Mouse (Mus musculus): ENCODE data around the gene Zfp367. TPM values are rescaled to one million over a fixed set of nuclear protein-coding genes. Genes with fewer than 3 reads are reported as not detected.

Gene Zfp367
- polyA plus RNA-seq, 1 experiment, result 7.1 TPM

- no peaks in the 10 kb centered on the region for H3K79me3 ChIP-seq (ENCODE audit: low read depth)
- no peak overlapping the region for H3K4me3 ChIP-seq (ENCODE audit: insufficient read depth, poor library complexity, severe bottlenecking)
- TF ChIP-seq CTCF (IDR thresholded peaks at IDR 0.05; ENCODE audit: control insufficient read depth, insufficient read depth, insufficient read length), result no peak
Observed at GRCm38 (mm10) chr13:64117442-64117841, 35.6 kb downstream of the Zfp367 start.

DNA sequence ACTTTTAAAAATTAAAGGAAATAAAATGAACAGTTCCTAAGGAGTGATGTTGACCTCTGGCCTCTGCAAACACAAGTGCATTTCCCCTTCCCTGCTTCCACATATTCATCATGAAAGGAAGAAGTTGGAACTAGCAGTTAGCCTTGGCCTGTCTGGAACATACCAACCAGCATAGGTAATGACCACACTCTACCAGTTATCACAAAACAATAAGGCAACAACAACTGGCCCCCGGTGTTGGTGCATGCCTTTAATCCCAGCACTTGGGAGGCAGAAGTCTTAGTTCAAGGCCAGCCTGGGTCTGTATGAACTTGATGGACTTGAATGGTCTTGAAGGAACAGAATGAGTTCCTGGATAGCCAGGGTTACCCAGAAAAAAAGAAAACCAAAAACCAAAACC lies 42.6 kb downstream of the Zfp367 start:
- Histone ChIP-seq H3ac (ENCODE audit: control insufficient read depth, insufficient read length, low read depth) (no peak overlapping the region), H3K79me2 (ENCODE audit: control insufficient read depth, insufficient read depth) (no peaks in the 10 kb centered on the region), H3K79me3 (ENCODE audit: low read depth) (no peaks in the 10 kb centered on the region), H3K4me3 (ENCODE audit: insufficient read depth, poor library complexity, severe bottlenecking) (no peak overlapping the region), H3K36me3 (ENCODE audit: control insufficient read depth, insufficient read depth) (no peaks in the 10 kb centered on the region), H3K27me3 (ENCODE audit: control insufficient read depth, insufficient read depth, insufficient read length) (no peaks in the 10 kb centered on the region)
- TF ChIP-seq CEBPB (IDR thresholded peaks at IDR 0.05; ENCODE audit: low read depth) (no peak), MYOD1 (IDR thresholded peaks at IDR 0.05; ENCODE audit: control insufficient read depth, insufficient read length, low read depth) (no peak), FOSL1 (IDR thresholded peaks at IDR 0.05; ENCODE audit: insufficient read depth, low read length, poor library complexity, severe bottlenecking) (no peak)

More at GRCm38 (mm10) chr13:64117442-64117841, 35.6 kb downstream of the Zfp367 start:
- no peaks in the 10 kb centered on the region for H3K27me3 ChIP-seq (ENCODE audit: control insufficient read depth, insufficient read depth, insufficient read length)
- no peaks in the 10 kb centered on the region for H3K79me2 ChIP-seq (ENCODE audit: control insufficient read depth, insufficient read depth)
- no peaks in the 10 kb centered on the region for H3K36me3 ChIP-seq (ENCODE audit: control insufficient read depth, insufficient read depth)
- H3ac ChIP-seq (ENCODE audit: control insufficient read depth, insufficient read length, low read depth), result no peak overlapping the region

DNA sequence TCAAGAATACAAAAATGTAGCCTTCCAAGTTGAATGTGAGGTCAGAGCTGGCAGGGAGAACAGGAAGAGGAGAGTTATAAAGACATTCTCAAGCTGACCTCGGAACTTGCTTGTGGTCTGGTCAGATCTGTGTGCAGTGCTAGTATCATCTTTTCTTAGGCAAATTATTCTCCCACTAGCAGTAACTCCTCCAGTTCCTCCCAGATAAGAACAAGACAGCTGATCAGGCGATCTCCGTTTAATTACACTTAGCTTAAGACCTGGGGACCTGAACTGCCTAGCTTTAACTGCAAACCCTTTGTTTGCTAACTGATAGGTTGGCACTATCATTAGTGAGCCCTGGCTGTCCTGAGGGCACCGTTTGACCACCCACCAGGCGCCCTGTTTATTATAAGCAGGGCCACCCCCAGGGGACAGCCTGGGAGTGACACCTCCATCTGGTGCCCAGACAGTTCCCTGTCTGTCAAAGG lies 44.6 kb downstream of the Zfp367 start:
- H3K4me3 ChIP-seq (ENCODE audit: insufficient read depth, poor library complexity, severe bottlenecking), result no peak overlapping the region
- H3K79me2 ChIP-seq (ENCODE audit: control insufficient read depth, insufficient read depth), result no peaks in the 10 kb centered on the region
- no peaks in the 10 kb centered on the region for H3K36me3 ChIP-seq (ENCODE audit: control insufficient read depth, insufficient read depth)
- no peaks in the 10 kb centered on the region for H3K27me3 ChIP-seq (ENCODE audit: control insufficient read depth, insufficient read depth, insufficient read length)
- no peaks in the 10 kb centered on the region for H3K79me3 ChIP-seq (ENCODE audit: low read depth)
- TF ChIP-seq MAX (IDR thresholded peaks at IDR 0.05) (no peak), CTCF (IDR thresholded peaks at IDR 0.05; ENCODE audit: control insufficient read depth, insufficient read depth, insufficient read length) (no peak), MYOG (IDR thresholded peaks at IDR 0.05; ENCODE audit: control insufficient read depth, extremely low read depth, insufficient read length) (no peak)
- no peak overlapping the region for H3ac ChIP-seq (ENCODE audit: control insufficient read depth, insufficient read length, low read depth)

- Histone ChIP-seq H3K79me2 (ENCODE audit: control insufficient read depth, insufficient read depth) (no peaks in the 10 kb centered on the region), H3K4me3 (ENCODE audit: insufficient read depth, poor library complexity, severe bottlenecking) (no peak overlapping the region), H3K27me3 (ENCODE audit: control insufficient read depth, insufficient read depth, insufficient read length) (no peaks in the 10 kb centered on the region), H3K36me3 (ENCODE audit: control insufficient read depth, insufficient read depth) (no peaks in the 10 kb centered on the region), H3K79me3 (ENCODE audit: low read depth) (no peaks in the 10 kb centered on the region), H3ac (ENCODE audit: control insufficient read depth, insufficient read length, low read depth) (no peak overlapping the region)
- no peak for TF ChIP-seq CEBPB (IDR thresholded peaks at IDR 0.05; ENCODE audit: low read depth)
- TF ChIP-seq USF1 (IDR thresholded peaks at IDR 0.05; ENCODE audit: low read depth), result no peak
- no peak for TF ChIP-seq MAX (IDR thresholded peaks at IDR 0.05)
- no peak for TF ChIP-seq MYOD1 (IDR thresholded peaks at IDR 0.05; ENCODE audit: control insufficient read depth, insufficient read length, low read depth)
- no peak for TF ChIP-seq FOSL1 (IDR thresholded peaks at IDR 0.05; ENCODE audit: insufficient read depth, low read length, poor library complexity, severe bottlenecking)
- TF ChIP-seq MYOG (IDR thresholded peaks at IDR 0.05; ENCODE audit: control insufficient read depth, extremely low read depth, insufficient read length), result no peak
- TF ChIP-seq CTCF (IDR thresholded peaks at IDR 0.05; ENCODE audit: control insufficient read depth, insufficient read depth, insufficient read length), result no peak
Observed at GRCm38 (mm10) chr13:64107535-64107934, 45.5 kb downstream of the Zfp367 start.

DNA sequence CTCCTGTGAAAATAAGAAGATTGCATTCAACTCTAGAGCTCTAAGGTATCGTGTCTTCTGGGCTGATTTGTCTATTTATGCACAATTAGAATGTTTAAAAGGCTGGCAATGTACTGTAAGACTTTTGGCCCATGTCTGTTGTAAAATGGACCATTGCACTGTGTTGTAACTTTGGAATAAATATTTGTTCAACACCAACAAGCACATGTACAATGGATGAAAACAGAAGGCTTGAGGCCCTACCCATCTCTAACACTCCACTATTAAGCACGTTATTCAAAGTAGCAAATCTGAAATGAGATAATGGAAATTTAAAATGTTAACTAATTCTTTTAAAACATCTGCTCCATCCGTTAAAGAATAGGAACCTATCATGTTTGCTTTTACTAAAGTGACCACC lies 45.9 kb downstream of the Zfp367 start:
- TF ChIP-seq CEBPB (IDR thresholded peaks at IDR 0.05; ENCODE audit: low read depth) (no peak), MAX (IDR thresholded peaks at IDR 0.05) (no peak), MYOD1 (IDR thresholded peaks at IDR 0.05; ENCODE audit: control insufficient read depth, insufficient read length, low read depth) (no peak), USF1 (IDR thresholded peaks at IDR 0.05; ENCODE audit: low read depth) (no peak), MYOG (IDR thresholded peaks at IDR 0.05; ENCODE audit: control insufficient read depth, extremely low read depth, insufficient read length) (no peak), FOSL1 (IDR thresholded peaks at IDR 0.05; ENCODE audit: insufficient read depth, low read length, poor library complexity, severe bottlenecking) (no peak), CTCF (IDR thresholded peaks at IDR 0.05; ENCODE audit: control insufficient read depth, insufficient read depth, insufficient read length) (no peak)
- Histone ChIP-seq H3K79me2 (ENCODE audit: control insufficient read depth, insufficient read depth) (no peaks in the 10 kb centered on the region), H3K27me3 (ENCODE audit: control insufficient read depth, insufficient read depth, insufficient read length) (no peaks in the 10 kb centered on the region), H3K79me3 (ENCODE audit: low read depth) (no peaks in the 10 kb centered on the region), H3K4me3 (ENCODE audit: insufficient read depth, poor library complexity, severe bottlenecking) (no peak overlapping the region), H3ac (ENCODE audit: control insufficient read depth, insufficient read length, low read depth) (no peak overlapping the region), H3K36me3 (ENCODE audit: control insufficient read depth, insufficient read depth) (no peaks in the 10 kb centered on the region)

DNA sequence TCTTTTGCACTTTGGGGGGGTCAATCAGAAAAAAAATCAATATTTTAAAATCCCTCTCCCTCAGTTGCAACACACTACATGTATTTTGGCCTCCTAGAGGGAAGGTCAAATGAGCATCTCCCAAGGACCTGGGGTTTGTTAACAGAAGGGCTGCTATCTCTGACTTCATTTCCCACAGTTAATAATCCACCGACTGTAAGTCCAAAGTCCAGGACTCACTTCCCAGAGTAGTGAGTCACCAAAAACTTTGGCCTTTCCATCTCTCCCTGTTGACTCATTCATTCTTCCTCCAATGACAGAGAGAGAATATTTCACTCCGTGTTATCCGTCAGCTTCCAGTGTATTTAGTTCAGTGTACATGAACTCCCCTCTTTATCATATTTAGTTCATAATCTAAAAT lies 47.3 kb downstream of the Zfp367 start:
- no peaks in the 10 kb centered on the region for H3K79me2 ChIP-seq (ENCODE audit: control insufficient read depth, insufficient read depth)
- no peak overlapping the region for H3ac ChIP-seq (ENCODE audit: control insufficient read depth, insufficient read length, low read depth)
- no peaks in the 10 kb centered on the region for H3K36me3 ChIP-seq (ENCODE audit: control insufficient read depth, insufficient read depth)
- peak; percentile 5 for TF ChIP-seq CEBPB (IDR thresholded peaks at IDR 0.05; ENCODE audit: low read depth)
- TF ChIP-seq MYOG (IDR thresholded peaks at IDR 0.05; ENCODE audit: control insufficient read depth, extremely low read depth, insufficient read length), result no peak
- peak; percentile 15 for TF ChIP-seq FOSL1 (IDR thresholded peaks at IDR 0.05; ENCODE audit: insufficient read depth, low read length, poor library complexity, severe bottlenecking)
- TF ChIP-seq MYOD1 (IDR thresholded peaks at IDR 0.05; ENCODE audit: control insufficient read depth, insufficient read length, low read depth), result no peak
- no peak for TF ChIP-seq USF1 (IDR thresholded peaks at IDR 0.05; ENCODE audit: low read depth)
- TF ChIP-seq CTCF (IDR thresholded peaks at IDR 0.05; ENCODE audit: control insufficient read depth, insufficient read depth, insufficient read length), result no peak
- TF ChIP-seq MAX (IDR thresholded peaks at IDR 0.05), result no peak
- H3K79me3 ChIP-seq (ENCODE audit: low read depth), result no peaks in the 10 kb centered on the region
- H3K27me3 ChIP-seq (ENCODE audit: control insufficient read depth, insufficient read depth, insufficient read length), result no peaks in the 10 kb centered on the region
- H3K4me3 ChIP-seq (ENCODE audit: insufficient read depth, poor library complexity, severe bottlenecking), result no peak overlapping the region
